Mouse (Mus musculus) telencephalon, adult 2 months (tissue): ENCODE measurements at regions not wholly inside any gene's neighbourhood (a gene's known extent, or its start where the extent isn't known, plus 50 kb on each side); places are given as distances from the start of the nearest gene placed in this dataset.

Experiments
- DNase-seq: peaks from one replicate; pipeline ENCODE4 v3.0.0-alpha.2; 2011; ENCODE audit warnings: low read depth, low spot score

DNA sequence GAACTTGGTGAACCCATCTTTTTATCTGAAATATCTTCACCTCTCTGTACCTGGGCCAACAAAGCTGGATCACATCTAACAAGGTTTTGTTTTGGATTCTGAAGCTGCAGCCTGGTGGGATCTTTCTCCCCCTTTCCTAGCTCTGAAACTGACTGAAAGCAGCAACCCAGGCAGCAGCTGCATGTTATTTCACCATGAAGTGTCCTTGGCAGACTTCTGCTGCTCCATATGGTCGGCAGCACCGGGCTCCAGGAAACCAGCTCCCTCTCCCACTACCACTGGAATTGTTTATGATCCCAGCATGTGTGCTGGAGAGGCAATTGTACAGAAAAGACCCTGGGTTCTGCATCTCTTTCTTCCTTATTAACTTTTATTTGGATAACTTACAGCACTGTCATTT lies 145.0 kb downstream of the Spata18 start:
- peak; percentile 11 for DNase-seq

DNA sequence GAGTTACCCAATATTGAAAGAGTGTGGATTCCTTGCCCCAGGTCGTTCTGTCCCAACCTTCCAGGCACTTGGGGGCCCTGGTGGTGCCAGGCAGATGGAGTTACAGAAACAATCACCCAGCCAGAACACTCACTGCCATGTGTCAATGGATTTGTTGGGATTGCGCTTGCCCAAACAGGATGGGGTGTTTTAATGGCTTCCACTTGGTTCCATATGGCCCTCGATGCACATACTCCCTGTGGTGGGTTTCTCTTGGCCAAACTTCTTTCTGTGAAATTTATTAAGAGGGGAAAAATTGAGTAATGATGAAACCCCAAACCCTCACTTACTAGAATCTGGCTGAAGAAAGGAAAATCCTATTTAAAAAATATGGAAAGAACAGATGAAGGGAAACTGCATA lies 146.8 kb downstream of the Spata18 start:
- no peak for DNase-seq

DNA sequence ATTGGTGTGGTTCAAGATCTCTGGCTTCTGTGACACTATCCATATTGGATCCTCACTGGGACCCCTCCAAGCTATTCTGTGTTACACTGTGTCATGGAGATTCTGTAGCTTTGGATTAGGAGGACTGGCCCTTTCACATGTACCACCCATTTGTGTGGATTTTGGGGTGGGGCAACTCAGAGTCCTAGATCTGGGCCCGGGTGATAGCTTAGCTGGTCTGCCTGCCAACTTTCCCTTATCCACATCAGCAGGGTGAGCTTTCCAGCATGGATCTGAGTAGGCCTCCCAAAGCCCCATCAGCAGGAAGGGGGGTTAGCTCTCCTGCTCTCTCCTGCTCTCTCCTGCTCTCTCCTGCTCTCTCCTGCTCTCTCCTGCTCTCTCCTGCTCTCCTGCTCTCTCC lies 152.3 kb downstream of the Spata18 start:
- no peak for DNase-seq

DNA sequence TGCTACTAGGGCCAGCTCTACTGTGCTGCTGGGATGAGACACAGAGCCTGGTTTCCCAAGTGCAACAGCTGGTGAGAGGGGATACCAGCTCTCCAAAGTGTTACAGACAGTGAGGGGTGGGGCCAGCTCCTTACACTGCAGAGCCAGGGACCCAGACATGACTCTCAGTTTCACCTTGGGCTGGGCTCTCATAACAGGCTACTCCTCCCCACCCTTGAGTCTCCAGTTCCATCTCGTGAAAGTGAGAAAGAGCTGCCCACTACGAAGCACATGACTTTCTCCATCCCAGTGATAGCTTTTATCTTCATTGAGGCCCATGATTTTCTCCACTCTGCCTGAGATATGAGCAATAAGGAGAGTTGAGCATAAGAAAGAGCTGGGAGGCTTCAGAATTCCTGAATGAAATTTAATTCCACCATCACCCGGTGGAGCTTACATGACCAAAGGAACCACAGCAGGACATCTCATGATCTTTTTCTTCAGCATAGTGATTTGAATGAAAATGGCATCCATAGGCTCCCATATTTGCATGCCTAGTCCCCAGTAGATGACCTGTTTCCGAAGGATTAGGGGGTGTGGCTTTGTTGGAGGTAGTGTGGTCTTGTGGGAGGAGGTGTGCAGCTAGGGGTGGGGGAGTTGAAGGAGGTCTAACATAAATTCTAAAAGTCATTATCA lies 153.5 kb downstream of the Spata18 start:
- DNase-seq, result no peak

DNA sequence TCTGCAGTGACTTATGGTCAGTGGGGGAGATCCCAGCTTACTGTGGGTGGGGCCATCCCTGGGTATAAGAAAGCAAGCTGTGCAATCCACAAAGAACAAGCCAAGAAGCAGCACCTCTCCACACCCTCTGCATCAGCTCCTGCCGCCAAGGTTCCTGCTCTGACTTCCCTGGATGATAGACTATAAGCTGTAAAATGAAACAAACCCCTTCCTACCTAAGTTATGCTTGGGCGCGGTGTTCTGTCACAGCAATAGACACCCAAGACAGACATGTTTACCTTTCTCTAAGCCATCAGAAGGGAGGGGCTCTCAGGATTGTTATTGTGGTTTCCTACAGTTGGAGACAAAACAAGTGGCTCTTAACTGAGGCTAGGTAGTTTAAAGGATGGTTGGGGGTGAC lies 159.5 kb downstream of the Spata18 start:
- no peak for DNase-seq

DNA sequence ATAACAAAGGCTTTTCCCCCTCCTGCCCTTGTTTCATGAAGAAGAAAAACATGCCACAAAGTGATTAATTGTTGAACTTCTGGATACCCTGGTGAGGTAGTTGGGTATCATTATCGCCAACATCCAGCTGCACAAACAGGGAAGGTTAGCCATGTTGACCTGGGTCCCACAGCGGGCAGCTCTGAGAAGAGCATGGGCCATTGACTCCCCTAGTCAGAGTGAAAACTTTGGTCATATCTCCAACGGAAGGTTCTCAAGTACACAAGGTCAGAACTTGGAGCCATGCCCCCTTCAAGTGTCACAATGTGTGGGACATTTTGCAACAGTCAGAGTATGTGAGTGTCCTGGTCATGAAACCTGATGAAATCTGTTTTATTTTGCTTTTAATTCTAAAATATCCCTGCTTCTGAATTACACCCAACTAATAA lies 159.9 kb downstream of the Spata18 start:
- no peak for DNase-seq

GRCm38 (mm10) chr5:73815752-73816151 lies 164.6 kb downstream of the Spata18 start:
- DNase-seq, result no peak

GRCm38 (mm10) chr5:73817180-73817579 lies 166.0 kb downstream of the Spata18 start:
- DNase-seq, result peak; percentile 4

- no peak for DNase-seq
Measured at GRCm38 (mm10) chr5:73821956-73822545, 170.9 kb downstream of the Spata18 start.

DNA sequence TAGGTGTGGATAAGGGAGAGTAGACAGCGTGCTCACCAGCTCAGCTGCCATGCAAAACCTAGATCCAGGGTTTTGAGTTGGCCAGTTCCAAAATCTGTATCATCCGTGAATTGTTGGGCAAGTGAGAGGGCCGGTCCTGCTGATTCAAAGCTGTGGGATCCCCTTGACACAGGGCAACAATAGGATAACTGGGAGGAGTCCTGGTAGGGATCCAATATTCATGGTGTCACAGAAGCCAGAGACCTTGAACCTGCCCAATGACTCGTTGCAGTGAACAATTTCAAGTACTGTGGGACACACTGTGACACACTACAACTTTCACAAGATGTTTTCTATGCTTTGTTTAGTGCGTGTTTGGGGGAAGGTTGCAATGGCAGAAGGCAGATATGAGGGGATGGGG lies 172.2 kb downstream of the Spata18 start:
- no peak for DNase-seq

GRCm38 (mm10) chr5:73826941-73827340 lies 175.8 kb downstream of the Spata18 start:
- DNase-seq, result no peak

- DNase-seq, result no peak
Measured at GRCm38 (mm10) chr5:73833721-73834120, 182.5 kb downstream of the Spata18 start.

- DNase-seq, result no peak
Measured at GRCm38 (mm10) chr5:73843776-73844175, 192.6 kb downstream of the Spata18 start.

DNA sequence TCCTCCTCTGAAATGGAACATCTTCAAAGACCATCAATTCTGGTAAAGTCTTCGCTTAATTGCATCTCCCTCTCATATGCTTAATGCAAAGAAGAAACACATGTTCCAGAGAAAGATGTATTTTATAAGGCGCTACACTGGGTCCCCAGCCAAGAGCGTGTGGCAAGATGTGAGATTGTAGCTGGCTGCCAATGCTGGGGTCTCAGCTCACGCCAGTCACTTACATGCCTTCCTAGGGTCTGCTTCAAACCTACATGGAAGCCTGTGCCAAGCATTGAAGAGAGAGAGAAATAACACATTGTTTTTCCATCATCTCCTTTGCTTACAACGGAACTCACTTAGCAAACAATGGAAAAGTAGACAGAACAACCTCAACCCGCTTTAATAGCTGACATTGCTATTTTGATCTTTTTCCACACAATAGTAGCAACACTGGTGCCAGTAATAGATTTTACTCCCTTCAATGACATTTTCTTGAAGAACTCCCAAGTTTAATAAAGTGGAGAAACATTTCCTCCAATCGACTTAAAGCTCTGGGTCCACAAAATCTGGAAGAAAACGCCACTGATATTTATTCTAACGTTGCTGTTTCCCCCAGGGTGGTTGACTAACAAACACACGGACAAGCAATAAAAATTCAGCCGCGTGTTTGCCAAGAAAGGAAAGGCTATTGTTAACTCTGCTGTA lies 195.1 kb downstream of the Spata18 start:
- DNase-seq, result no peak

- no peak for DNase-seq
Measured at GRCm38 (mm10) chr5:73846783-73847151, 195.6 kb downstream of the Spata18 start.

- DNase-seq, result no peak
Measured at GRCm38 (mm10) chr5:73851501-73851900, 200.3 kb downstream of the Spata18 start.

DNA sequence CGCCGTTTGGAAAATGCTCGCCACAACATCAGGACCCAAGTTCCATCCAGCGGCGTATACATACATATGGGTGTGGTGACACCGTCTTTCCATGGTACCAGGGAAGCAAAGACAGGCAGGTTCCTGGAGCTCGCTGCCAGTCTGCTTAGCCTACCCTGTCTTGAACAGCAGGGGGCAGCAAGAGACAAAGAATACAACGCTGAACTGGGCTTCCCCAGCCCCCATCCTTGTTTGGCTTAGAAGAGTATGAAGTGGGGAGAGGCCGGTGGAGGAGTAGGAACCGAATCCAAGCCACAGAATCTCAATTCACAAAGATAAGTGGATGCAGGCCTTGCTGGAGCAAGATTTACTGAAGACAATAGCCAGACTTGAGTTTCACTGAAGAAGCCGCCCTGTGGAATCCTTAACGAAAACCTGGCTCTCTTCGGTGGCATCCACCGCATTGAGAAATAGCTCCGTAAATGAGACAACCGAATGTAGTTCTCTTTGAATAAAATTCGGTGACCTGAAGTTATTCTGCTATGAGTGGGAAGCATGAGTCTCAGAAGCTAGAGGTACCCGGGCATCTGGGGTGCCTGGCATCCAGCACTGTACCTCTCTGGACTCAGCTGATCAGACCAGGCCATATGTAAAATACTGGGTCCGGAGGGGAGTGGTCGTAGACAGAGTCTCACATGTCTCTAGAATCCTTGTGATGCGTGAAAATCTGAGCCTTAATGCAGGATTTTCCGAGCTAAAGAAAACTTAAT lies 203.0 kb downstream of the Spata18 start:
- peak; percentile 81 for DNase-seq

DNA sequence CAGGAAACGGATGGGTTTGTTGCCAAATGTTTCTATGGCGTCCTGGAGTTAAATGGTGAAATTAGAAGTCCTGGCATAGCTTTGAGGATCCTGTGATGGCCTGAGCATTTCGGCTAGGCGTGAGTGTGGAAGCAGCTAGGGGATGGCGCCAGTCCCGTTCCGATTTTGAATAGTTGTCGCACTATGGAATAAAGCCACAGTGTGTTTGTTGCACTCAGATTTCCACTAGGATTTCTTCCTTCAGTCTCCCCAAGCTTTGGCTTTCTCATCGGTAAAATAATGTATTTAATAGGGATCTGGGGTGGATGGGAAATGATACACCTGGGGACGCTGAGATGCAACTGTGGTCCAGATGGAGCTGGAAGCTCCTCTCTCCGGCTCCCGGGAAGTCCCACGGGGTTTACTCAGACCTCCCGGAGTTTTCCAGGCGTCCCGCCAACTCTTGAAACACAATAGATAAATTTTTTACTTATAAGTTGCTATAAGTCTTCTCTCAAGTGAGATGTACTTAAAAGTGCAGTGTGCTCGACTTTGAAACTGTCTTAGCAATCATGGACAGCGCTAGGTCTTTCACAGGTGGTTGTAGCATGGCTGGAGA lies 203.7 kb downstream of the Spata18 start:
- no peak for DNase-seq

DNA sequence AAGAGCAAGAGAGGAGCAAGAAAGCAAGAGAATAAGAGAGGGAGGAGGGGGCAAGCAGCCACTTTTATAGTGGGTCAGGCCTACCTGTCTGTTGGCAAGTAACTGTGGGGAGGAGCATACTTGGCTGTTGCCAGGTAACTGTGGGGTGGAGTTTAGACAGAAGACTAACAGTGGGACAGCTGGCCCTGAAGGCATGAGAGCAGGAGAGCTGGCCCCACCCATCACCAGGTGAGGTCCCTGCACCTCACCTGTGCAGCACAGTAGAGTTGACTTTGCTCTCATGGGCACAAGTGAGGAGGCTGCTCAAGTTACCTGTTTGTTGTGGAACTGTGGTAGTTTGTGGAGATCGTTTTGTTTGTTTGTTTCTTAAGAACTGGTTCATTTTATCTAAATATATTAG lies 208.1 kb downstream of the Spata18 start:
- no peak for DNase-seq

GRCm38 (mm10) chr5:73864138-73864761 lies 204.0 kb downstream of the Usp46 start:
- peak; percentile 17 for DNase-seq

GRCm38 (mm10) chr5:73872641-73873421 lies 195.4 kb downstream of the Usp46 start:
- peak; percentile 26 for DNase-seq
